Mouse (Mus musculus) neural tube, embryonic 14.5 days (tissue): ENCODE measurements around the gene Ddx39b. TPM values are rescaled to one million over a fixed set of nuclear protein-coding genes. Genes with fewer than 3 reads are reported as not detected.

Experiments
- ATAC-seq: fragments of 200-750 bp; cut with Nextera tagmentation; 2 replicates; pipeline ENCODE4 v1.8.0; 2017; ENCODE audit warnings: low read depth, mild to moderate bottlenecking, moderate TSS enrichment, moderate library complexity
- H3K27ac ChIP-seq: fragments of 300-500 bp; sonication (generic); 2 replicates; pipeline ENCODE4 v1.5.1; 2014; ENCODE audit warnings: low read depth, mild to moderate bottlenecking, control low read depth, low read length, moderate library complexity, mixed read lengths
- H3K27me3 ChIP-seq: fragments of 300-500 bp; sonication (generic); 2 replicates; pipeline ENCODE4 v1.6.1; 2014; ENCODE audit warnings: low read length; ENCODE audit not compliant: control insufficient read depth, insufficient read depth
- H3K36me3 ChIP-seq: fragments of 300-500 bp; sonication (generic); 2 replicates; pipeline ENCODE4 v1.6.1; 2014; ENCODE audit warnings: low read length, mixed read lengths; ENCODE audit not compliant: control insufficient read depth, insufficient read depth
- H3K4me1 ChIP-seq: fragments of 300-500 bp; sonication (generic); 2 replicates; pipeline ENCODE4 v1.6.1; 2014; ENCODE audit warnings: low read length; ENCODE audit not compliant: control insufficient read depth, insufficient read depth
- H3K4me2 ChIP-seq: fragments of 300-500 bp; sonication (generic); 2 replicates; pipeline ENCODE4 v1.6.1; 2014; ENCODE audit warnings: mild to moderate bottlenecking, low read depth, low read length, control low read depth
- H3K4me3 ChIP-seq: fragments of 300-500 bp; sonication (generic); 2 replicates; pipeline ENCODE4 v1.5.1; 2014; ENCODE audit warnings: low read depth, low read length, control low read depth, mixed read lengths
- H3K9ac ChIP-seq: fragments of 300-500 bp; sonication (generic); replicated peaks from 2 replicates; pipeline ENCODE4 v1.6.1; 2014; ENCODE audit warnings: low read depth, mild to moderate bottlenecking, control low read depth, low read length, mixed read lengths
- H3K9me3 ChIP-seq: fragments of 300-500 bp; sonication (generic); 2 replicates; pipeline ENCODE4 v1.6.1; 2016; ENCODE audit warnings: low read length; ENCODE audit not compliant: control insufficient read depth
- WGBS: fragments of 180-500 bp; shearing (Covaris S2); extraction: QIAGEN DNeasy Blood & Tissue Kit; methylation state at CpG from one replicate; pipeline ENCODE4 v1.1.7; 2014; 5-methylcytosine and 5-hydroxymethylcytosine counted together
- polyA plus RNA-seq: library from polyadenylated mRNA; unstranded; fragments of >200 nt; fragmentation: Nextera tagmentation; extraction: Ambion mirVana; gene quantifications from 2 replicates; pipeline ENCODE4 v1.2.1, GENCODE M21; 2014

Gene Ddx39b
- polyA plus RNA-seq, 1 experiment from 2014 or later: 383 TPM

DNA sequence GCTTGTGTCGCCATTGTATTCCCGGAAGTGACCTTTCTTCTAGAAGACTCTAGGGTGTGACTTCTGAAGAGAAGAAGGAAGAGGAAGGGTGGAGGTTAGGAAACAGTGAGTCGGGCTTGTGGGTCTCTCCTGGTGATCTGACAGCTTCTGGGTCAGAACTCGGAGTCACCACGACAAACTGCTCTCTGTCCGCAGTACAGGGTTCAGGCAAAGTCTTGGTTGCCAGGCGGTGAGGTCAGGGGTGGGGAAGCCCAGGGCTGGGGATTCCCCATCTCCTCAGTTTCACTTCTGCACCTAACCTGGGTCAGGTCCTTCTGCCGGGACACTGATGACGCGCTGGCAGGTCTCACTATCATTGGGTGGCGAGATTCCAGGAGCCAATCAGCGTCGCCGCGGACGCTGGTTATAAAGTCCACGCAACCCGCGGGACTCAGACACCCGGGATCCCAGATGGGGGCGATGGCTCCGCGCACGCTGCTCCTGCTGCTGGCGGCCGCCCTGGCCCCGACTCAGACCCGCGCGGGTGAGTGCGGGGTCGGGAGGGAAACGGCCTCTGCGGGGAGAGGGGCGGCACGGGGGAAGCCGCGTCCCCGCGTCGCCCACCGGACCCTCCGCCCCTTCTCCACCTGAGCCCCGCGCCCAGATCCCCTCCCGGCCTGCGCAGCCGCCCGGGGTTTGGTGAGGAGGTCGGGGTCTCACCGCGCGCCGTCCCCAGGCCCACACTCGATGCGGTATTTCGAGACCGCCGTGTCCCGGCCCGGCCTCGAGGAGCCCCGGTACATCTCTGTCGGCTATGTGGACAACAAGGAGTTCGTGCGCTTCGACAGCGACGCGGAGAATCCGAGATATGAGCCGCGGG, 21.3 kb downstream of the Ddx39b start, which contains the start of gene H2-D1:
H2-D1 (plus strand) TSS at position 67 of the 859 bp plus-strand sequence.
- no peaks in the 10 kb centered on the region for H3K4me1 ChIP-seq
- peak within 1 kb of the TSS; percentile 76 for H3K4me2 ChIP-seq
- H3K9ac ChIP-seq: peak within 1 kb of the TSS; percentile 71
- H3K9me3 ChIP-seq: no peaks in the 10 kb centered on the region
- H3K27ac ChIP-seq: no peak within 1 kb of the TSS
- 3% methylated on average over 61 of the region's 73 CpGs for WGBS
- peak within 1 kb of the TSS; percentile 59 for H3K4me3 ChIP-seq
- H3K27me3 ChIP-seq: no peaks in the 10 kb centered on the region
- H3K36me3 ChIP-seq: no peaks in the 10 kb centered on the region
- peak; percentile 95 for ATAC-seq

DNA sequence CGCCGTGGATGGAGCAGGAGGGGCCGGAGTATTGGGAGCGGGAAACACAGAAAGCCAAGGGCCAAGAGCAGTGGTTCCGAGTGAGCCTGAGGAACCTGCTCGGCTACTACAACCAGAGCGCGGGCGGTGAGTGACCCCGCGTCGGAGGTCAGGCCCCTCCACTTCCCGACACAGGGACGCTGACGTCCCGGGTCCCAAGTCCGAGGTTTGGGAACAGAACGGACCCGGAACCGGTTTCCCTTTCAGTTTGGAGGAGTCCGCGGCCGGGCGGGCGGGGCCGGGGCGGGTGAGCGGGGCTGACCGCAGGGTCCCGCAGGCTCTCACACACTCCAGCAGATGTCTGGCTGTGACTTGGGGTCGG, 22.0 kb downstream of the Ddx39b start:
- Histone ChIP-seq H3K4me2 (peak overlapping the region; percentile 76), H3K4me1 (no peaks in the 10 kb centered on the region), H3K4me3 (peak overlapping the region; percentile 59), H3K9ac (peak overlapping the region; percentile 71), H3K27ac (no peak overlapping the region), H3K36me3 (no peaks in the 10 kb centered on the region), H3K9me3 (no peaks in the 10 kb centered on the region), H3K27me3 (no peaks in the 10 kb centered on the region)
- no peak for ATAC-seq
- 1% methylated on average over 30 of the region's 31 CpGs for WGBS

DNA sequence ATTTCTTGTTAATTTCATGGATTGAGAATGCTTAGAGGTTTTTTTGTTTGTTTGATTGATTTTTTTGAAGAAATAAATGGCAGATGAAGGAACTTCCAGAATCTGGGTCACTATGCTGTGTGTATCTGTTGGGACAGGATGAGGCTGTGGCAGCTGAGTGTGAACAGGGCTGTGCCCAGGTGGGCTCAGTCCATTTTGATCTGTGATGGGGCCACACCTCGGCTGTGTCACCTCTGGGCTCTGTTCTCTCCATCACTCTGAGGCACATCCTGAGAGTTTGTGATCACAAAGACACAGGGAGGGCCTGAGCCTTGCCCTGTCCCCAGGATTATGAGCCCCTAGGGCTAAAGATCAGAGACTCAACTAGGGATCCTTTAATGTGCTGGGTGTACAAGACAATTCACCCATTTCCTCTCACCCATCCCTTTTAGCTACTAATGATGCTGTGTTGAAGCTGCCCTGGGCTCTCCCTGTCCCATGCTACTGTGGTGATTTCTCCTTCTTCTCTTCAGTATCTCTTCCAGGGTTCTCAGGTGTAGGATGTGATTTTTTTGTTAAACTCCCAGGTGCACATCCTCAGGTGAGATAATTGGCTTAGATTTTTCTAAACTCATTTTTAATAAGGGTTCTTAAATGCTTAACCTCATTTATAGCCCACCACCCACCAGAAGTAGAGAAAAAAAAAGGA, 26.0 kb downstream of the Ddx39b start:
- Histone ChIP-seq H3K36me3 (no peaks in the 10 kb centered on the region), H3K4me1 (no peaks in the 10 kb centered on the region), H3K27me3 (no peaks in the 10 kb centered on the region), H3K27ac (no peak overlapping the region), H3K4me3 (no peak overlapping the region), H3K4me2 (no peak overlapping the region), H3K9me3 (no peaks in the 10 kb centered on the region), H3K9ac (no peak overlapping the region)
- no peak for ATAC-seq
- WGBS: 82% methylated on average over 1 of the region's 1 CpGs

DNA sequence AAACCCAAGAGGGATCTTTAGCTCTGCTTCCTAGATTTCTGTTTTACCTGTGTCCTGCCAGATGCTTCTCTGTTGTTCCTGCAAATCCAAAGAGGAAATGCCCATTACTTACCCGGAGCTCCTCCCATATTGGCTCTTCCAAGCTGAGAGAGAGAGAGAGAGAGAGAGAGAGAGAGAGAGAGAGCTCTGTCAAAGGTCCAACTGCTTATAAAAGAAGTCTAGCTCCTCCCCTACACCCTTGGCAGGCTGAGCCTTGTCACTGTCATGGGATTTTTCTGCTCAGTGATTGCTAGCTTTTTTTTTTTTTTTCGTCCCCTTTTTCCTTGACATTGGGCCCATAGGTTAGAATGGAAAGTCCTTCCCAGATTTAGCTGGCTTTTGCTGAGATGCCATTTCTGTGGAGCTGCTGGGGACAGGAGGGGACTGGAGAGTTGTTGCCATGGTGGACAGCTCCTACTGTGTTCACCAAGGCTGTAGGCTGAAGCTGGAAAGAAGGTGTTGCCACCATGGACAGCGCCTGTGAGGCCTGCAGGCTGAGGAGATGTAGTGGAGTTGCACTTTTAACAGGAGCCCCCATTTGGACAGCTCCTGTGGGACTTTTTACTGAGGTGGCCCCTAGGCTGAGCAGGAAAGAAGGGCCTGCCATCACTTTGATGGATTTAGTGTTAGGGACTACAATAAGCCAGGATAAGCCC, 28.3 kb downstream of the Ddx39b start:
- Histone ChIP-seq H3K9me3 (no peaks in the 10 kb centered on the region), H3K4me2 (no peak overlapping the region), H3K9ac (no peak overlapping the region), H3K27me3 (no peaks in the 10 kb centered on the region), H3K36me3 (no peaks in the 10 kb centered on the region), H3K4me3 (no peak overlapping the region), H3K4me1 (no peaks in the 10 kb centered on the region), H3K27ac (no peak overlapping the region)
- WGBS: 30% methylated on average over 3 of the region's 3 CpGs
- no peak for ATAC-seq

DNA sequence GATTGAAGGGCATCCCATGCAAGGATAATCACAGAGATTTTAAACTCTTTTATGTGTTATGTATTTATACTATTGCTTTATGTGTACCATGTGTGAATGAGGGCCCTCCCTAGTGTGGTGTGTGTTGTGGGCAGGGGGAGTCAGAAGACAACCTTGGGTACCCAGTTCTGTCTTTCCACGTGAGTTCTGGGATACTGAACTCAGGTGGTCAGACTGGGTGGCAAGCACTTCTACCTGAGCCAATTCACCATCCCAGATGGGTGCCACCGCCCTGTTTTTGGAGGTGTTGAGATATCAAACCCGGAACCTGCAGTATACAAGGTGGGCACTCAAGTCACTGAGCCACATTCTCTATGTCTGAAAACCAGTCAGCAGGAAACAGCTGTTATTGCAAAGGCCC, 30.7 kb downstream of the Ddx39b start:
- WGBS: 80% methylated on average over 3 of the region's 3 CpGs

DNA sequence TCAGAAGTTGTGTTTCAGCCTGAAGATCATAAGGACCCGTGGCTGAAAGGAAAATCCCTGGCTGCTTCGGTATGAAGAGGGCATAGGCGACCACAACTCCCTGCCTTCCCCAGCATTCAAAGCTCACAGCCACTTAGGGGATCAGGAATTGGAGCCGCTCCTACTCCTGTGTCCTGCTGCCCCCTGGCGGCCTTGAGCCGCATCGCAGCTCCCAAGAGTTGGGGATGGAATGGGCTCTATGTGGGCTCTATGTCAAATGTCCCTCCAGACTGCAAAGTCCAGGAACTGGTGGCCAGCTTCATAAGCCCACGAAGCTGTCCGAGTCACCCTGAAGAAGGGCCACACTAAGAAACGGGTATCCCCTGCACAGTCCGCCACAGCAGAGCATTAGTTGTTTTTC, 33.2 kb downstream of the Ddx39b start:
- Histone ChIP-seq H3K27ac (no peak overlapping the region), H3K9ac (no peak overlapping the region), H3K4me3 (no peak overlapping the region), H3K36me3 (no peaks in the 10 kb centered on the region), H3K4me2 (no peak overlapping the region), H3K27me3 (no peaks in the 10 kb centered on the region), H3K4me1 (no peaks in the 10 kb centered on the region), H3K9me3 (no peaks in the 10 kb centered on the region)
- WGBS: 7% methylated on average over 11 of the region's 11 CpGs
- peak; percentile 68; the same call in 1 of the 2 replicates for ATAC-seq

More for the DNA sequence above, 30.7 kb downstream of the Ddx39b start:
- Histone ChIP-seq H3K4me2 (no peak overlapping the region), H3K36me3 (no peaks in the 10 kb centered on the region), H3K9ac (no peak overlapping the region), H3K27ac (no peak overlapping the region), H3K4me3 (no peak overlapping the region), H3K4me1 (no peaks in the 10 kb centered on the region), H3K9me3 (no peaks in the 10 kb centered on the region), H3K27me3 (no peaks in the 10 kb centered on the region)
- no peak for ATAC-seq

DNA sequence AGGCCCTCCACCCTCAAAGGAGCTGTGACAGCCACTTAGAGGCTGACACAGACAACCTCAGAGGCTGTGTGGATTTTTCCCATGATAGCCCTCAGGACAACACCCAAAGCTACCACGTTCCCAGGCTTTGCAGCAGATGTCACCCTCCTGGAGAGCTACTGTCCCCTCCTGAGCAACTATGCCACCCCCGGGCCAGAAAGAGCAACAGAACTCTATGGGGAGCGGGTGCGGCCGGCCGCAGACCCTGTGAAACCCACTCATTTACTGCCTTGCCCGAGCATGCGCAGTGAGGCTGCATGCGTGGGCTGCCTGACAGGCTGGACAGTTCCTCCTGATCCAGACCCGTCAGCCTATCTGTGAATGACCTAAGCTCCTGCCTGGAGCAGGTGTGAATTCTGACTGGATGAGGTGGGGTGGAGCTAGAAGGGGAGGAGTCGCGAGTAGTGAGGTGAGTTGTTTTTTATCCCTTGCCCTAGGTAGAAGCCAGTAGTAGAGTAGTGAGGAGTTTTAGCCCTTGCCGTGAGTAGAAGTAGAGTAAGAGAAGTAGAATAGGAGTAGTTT, 34.8 kb downstream of the Ddx39b start:
- Histone ChIP-seq H3K4me3 (no peak overlapping the region), H3K9ac (no peak overlapping the region; the same call in 1 of the 2 replicates)
- no peak for ATAC-seq

DNA sequence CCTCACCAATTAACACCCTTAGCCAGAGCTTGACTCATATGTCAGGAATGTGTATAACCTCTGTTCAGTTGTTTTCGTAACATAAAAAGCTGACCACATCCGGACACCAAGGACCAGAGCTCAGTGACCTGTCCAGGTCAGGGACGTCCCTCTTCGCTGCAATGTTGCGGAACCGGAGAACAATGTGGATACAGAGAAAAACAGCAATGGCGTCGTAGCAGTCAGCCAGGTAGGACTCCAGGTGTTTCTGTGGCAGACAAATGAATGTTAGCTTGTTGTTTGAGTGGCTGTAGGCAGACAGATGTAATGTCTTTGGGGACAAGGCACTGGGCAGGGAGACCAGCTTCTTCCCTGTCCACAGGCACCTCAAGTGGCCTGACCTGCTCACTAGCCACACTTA, 36.5 kb downstream of the Ddx39b start:
- no peaks in the 10 kb centered on the region for H3K4me1 ChIP-seq
- H3K27ac ChIP-seq: no peak overlapping the region
- ATAC-seq: no peak
- H3K9me3 ChIP-seq: no peaks in the 10 kb centered on the region
- 91% methylated on average over 8 of the region's 8 CpGs for WGBS
- no peaks in the 10 kb centered on the region for H3K27me3 ChIP-seq
- H3K36me3 ChIP-seq: no peaks in the 10 kb centered on the region
- no peak overlapping the region for H3K4me2 ChIP-seq
- H3K9ac ChIP-seq: no peak overlapping the region
- no peak overlapping the region for H3K4me3 ChIP-seq

More for the DNA sequence above, 34.8 kb downstream of the Ddx39b start:
- Histone ChIP-seq H3K27ac (no peak overlapping the region), H3K9me3 (no peaks in the 10 kb centered on the region), H3K4me2 (peak overlapping the region; percentile 29; the same call in 1 of the 2 replicates), H3K36me3 (no peaks in the 10 kb centered on the region), H3K27me3 (no peaks in the 10 kb centered on the region), H3K4me1 (no peaks in the 10 kb centered on the region)
- WGBS: 22% methylated on average over 13 of the region's 13 CpGs
